Mouse (Mus musculus): Measurements from ENCODE around the gene Pcca. TPM values are rescaled to one million over a fixed set of nuclear protein-coding genes. Genes with fewer than 3 reads are reported as not detected.

The Pcca gene
- polyA plus RNA-seq, 1 experiment from 2014 or later = 27.7 TPM

GRCm38 (mm10) chr14:122875636-122876035 lies 341.5 kb downstream of the Pcca start:
- no peak overlapping the region for H3K4me2 ChIP-seq (ENCODE audit: low read depth, low read length)
- no peak overlapping the region for H3K4me3 ChIP-seq (ENCODE audit: low read depth, low read length)
- H3K9ac ChIP-seq (replicated peaks; ENCODE audit: low read depth, low read length) = no peak overlapping the region
- 48% methylated on average over 6 of the region's 6 CpGs for WGBS
- no peak overlapping the region for H3K27ac ChIP-seq (ENCODE audit: low read depth, low read length)
- H3K27me3 ChIP-seq (ENCODE audit: control insufficient read depth, insufficient read depth, low read length) = no peaks in the 10 kb centered on the region; the same call in 1 of the 2 replicates
- H3K36me3 ChIP-seq (ENCODE audit: control insufficient read depth, insufficient read depth, low read length) = no peaks in the 10 kb centered on the region
- H3K9me3 ChIP-seq (ENCODE audit: control insufficient read depth, low read length) = no peaks in the 10 kb centered on the region
- H3K4me1 ChIP-seq (ENCODE audit: control insufficient read depth, insufficient read depth, low read length) = peaks cover 11% of the 10 kb centered on the region; the same call in 1 of the 2 replicates
- ATAC-seq (ENCODE audit: low read depth) = peak; percentile 25; the same call in 1 of the 2 replicates

- Histone ChIP-seq H3K9me3 (ENCODE audit: control insufficient read depth, low read length) (no peaks in the 10 kb centered on the region), H3K36me3 (ENCODE audit: control insufficient read depth, insufficient read depth, low read length) (no peaks in the 10 kb centered on the region), H3K27me3 (ENCODE audit: control insufficient read depth, insufficient read depth, low read length) (no peaks in the 10 kb centered on the region; the same call in 1 of the 2 replicates), H3K27ac (ENCODE audit: low read depth, low read length) (no peak overlapping the region), H3K9ac (replicated peaks; ENCODE audit: low read depth, low read length) (no peak overlapping the region), H3K4me2 (ENCODE audit: low read depth, low read length) (no peak overlapping the region), H3K4me1 (ENCODE audit: control insufficient read depth, insufficient read depth, low read length) (peaks cover 11% of the 10 kb centered on the region; the same call in 1 of the 2 replicates), H3K4me3 (ENCODE audit: low read depth, low read length) (no peak overlapping the region)
- ATAC-seq (ENCODE audit: low read depth) = peak; percentile 94
- 2% methylated on average over 6 of the region's 6 CpGs for WGBS
Measured at GRCm38 (mm10) chr14:122876163-122876562, 342.0 kb downstream of the Pcca start.

- WGBS = 67% methylated on average over 7 of the region's 7 CpGs
- H3K36me3 ChIP-seq (ENCODE audit: control insufficient read depth, insufficient read depth, low read length) = no peaks in the 10 kb centered on the region
- H3K9me3 ChIP-seq (ENCODE audit: control insufficient read depth, low read length) = no peaks in the 10 kb centered on the region
- no peak overlapping the region for H3K27ac ChIP-seq (ENCODE audit: low read depth, low read length)
- H3K27me3 ChIP-seq (ENCODE audit: control insufficient read depth, insufficient read depth, low read length) = no peaks in the 10 kb centered on the region; the same call in 1 of the 2 replicates
- no peak overlapping the region; the same call in 1 of the 2 replicates for H3K4me2 ChIP-seq (ENCODE audit: low read depth, low read length)
- peaks cover 10% of the 10 kb centered on the region; the same call in 1 of the 2 replicates for H3K4me1 ChIP-seq (ENCODE audit: control insufficient read depth, insufficient read depth, low read length)
- H3K9ac ChIP-seq (replicated peaks; ENCODE audit: low read depth, low read length) = no peak overlapping the region
- ATAC-seq (ENCODE audit: low read depth) = no peak
- H3K4me3 ChIP-seq (ENCODE audit: low read depth, low read length) = no peak overlapping the region
Measured at GRCm38 (mm10) chr14:122876723-122877122, 342.6 kb downstream of the Pcca start.

DNA sequence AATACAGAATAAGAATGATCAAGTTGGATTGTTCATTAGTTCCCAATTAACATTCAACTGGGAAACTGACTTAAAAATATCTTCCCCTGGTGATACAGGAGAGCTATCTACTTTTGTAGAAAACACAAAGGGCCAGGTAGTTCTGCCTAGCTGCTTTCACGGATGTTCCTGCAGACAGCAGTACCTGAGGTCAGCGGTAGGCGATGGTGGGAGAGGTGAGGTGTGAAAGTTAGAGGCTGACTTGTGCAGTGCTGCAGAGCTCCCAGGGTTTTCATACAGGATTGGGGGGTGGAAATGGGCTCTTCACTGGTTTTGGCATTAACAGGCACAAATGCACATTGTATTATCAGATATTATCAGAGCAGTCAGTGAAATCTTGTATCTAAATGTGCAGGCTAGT lies 343.7 kb downstream of the Pcca start:
- Histone ChIP-seq H3K36me3 (ENCODE audit: control insufficient read depth, insufficient read depth, low read length) (no peaks in the 10 kb centered on the region), H3K9ac (replicated peaks; ENCODE audit: low read depth, low read length) (no peak overlapping the region), H3K27me3 (ENCODE audit: control insufficient read depth, insufficient read depth, low read length) (no peaks in the 10 kb centered on the region; the same call in 1 of the 2 replicates), H3K4me2 (ENCODE audit: low read depth, low read length) (no peak overlapping the region), H3K27ac (ENCODE audit: low read depth, low read length) (no peak overlapping the region), H3K9me3 (ENCODE audit: control insufficient read depth, low read length) (no peaks in the 10 kb centered on the region), H3K4me1 (ENCODE audit: control insufficient read depth, insufficient read depth, low read length) (peaks cover 5% of the 10 kb centered on the region; the same call in 1 of the 2 replicates), H3K4me3 (ENCODE audit: low read depth, low read length) (no peak overlapping the region)
- no peak for ATAC-seq (ENCODE audit: low read depth)
- 89% methylated on average over 3 of the region's 3 CpGs for WGBS

DNA sequence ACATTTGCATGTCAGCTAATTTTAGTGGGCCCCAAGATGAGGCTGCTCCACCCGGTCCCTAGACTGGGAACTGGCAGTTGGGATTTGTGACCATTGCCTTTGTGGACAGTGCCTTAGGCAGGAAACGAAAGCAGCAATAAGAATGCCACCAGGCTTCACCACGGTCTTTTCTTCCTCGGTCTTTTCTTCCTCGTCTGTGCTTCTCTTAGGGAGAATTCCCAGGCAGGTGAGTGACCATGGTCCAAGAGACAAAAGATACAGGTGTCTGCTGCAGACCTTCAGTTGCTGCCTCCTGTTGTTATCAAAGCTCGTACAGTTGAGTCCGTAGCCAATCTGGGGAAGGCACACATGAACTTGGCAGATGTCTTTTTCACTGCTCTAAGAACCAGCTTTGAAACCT lies 346.2 kb downstream of the Pcca start:
- Histone ChIP-seq H3K4me3 (ENCODE audit: low read depth, low read length) (no peak overlapping the region), H3K4me2 (ENCODE audit: low read depth, low read length) (no peak overlapping the region), H3K36me3 (ENCODE audit: control insufficient read depth, insufficient read depth, low read length) (no peaks in the 10 kb centered on the region), H3K9ac (replicated peaks; ENCODE audit: low read depth, low read length) (no peak overlapping the region), H3K9me3 (ENCODE audit: control insufficient read depth, low read length) (no peaks in the 10 kb centered on the region), H3K27me3 (ENCODE audit: control insufficient read depth, insufficient read depth, low read length) (no peaks in the 10 kb centered on the region), H3K4me1 (ENCODE audit: control insufficient read depth, insufficient read depth, low read length) (peaks cover 3% of the 10 kb centered on the region; the same call in 1 of the 2 replicates), H3K27ac (ENCODE audit: low read depth, low read length) (no peak overlapping the region)
- WGBS = 55% methylated on average over 7 of the region's 7 CpGs
- no peak for ATAC-seq (ENCODE audit: low read depth)

GRCm38 (mm10) chr14:122881699-122882098 lies 347.6 kb downstream of the Pcca start:
- no peak overlapping the region; the same call in 1 of the 2 replicates for H3K27ac ChIP-seq (ENCODE audit: low read depth, low read length)
- WGBS = 58% methylated on average over 2 of the region's 2 CpGs
- H3K4me1 ChIP-seq (ENCODE audit: control insufficient read depth, insufficient read depth, low read length) = peaks cover 3% of the 10 kb centered on the region; the same call in 1 of the 2 replicates
- ATAC-seq (ENCODE audit: low read depth) = no peak
- no peaks in the 10 kb centered on the region for H3K36me3 ChIP-seq (ENCODE audit: control insufficient read depth, insufficient read depth, low read length)
- no peak overlapping the region for H3K4me2 ChIP-seq (ENCODE audit: low read depth, low read length)
- H3K9ac ChIP-seq (replicated peaks; ENCODE audit: low read depth, low read length) = no peak overlapping the region
- no peak overlapping the region for H3K4me3 ChIP-seq (ENCODE audit: low read depth, low read length)
- no peaks in the 10 kb centered on the region for H3K9me3 ChIP-seq (ENCODE audit: control insufficient read depth, low read length)
- H3K27me3 ChIP-seq (ENCODE audit: control insufficient read depth, insufficient read depth, low read length) = no peaks in the 10 kb centered on the region

- Histone ChIP-seq H3K9ac (replicated peaks; ENCODE audit: low read depth, low read length) (no peak overlapping the region), H3K27ac (ENCODE audit: low read depth, low read length) (peak overlapping the region; percentile 2; the same call in 1 of the 2 replicates), H3K4me3 (ENCODE audit: low read depth, low read length) (no peak overlapping the region), H3K4me2 (ENCODE audit: low read depth, low read length) (no peak overlapping the region), H3K4me1 (ENCODE audit: control insufficient read depth, insufficient read depth, low read length) (peaks cover 3% of the 10 kb centered on the region; the same call in 1 of the 2 replicates), H3K9me3 (ENCODE audit: control insufficient read depth, low read length) (no peaks in the 10 kb centered on the region), H3K27me3 (ENCODE audit: control insufficient read depth, insufficient read depth, low read length) (no peaks in the 10 kb centered on the region), H3K36me3 (ENCODE audit: control insufficient read depth, insufficient read depth, low read length) (no peaks in the 10 kb centered on the region)
- 37% methylated on average over 9 of the region's 9 CpGs for WGBS
- peak; percentile 62 for ATAC-seq (ENCODE audit: low read depth)
Measured at GRCm38 (mm10) chr14:122882201-122882639, 348.1 kb downstream of the Pcca start.

GRCm38 (mm10) chr14:122882795-122883409 lies 348.8 kb downstream of the Pcca start:
- H3K36me3 ChIP-seq (ENCODE audit: control insufficient read depth, insufficient read depth, low read length) = no peaks in the 10 kb centered on the region
- ATAC-seq (ENCODE audit: low read depth) = peak; percentile 36; the same call in 1 of the 2 replicates

GRCm38 (mm10) chr14:122883410-122883806 lies 349.3 kb downstream of the Pcca start:
- peak; percentile 21; the same call in 1 of the 2 replicates for ATAC-seq (ENCODE audit: low read depth)
- 52% methylated on average over 4 of the region's 4 CpGs for WGBS
- Histone ChIP-seq H3K4me2 (ENCODE audit: low read depth, low read length) (no peak overlapping the region), H3K36me3 (ENCODE audit: control insufficient read depth, insufficient read depth, low read length) (no peaks in the 10 kb centered on the region), H3K27ac (ENCODE audit: low read depth, low read length) (no peak overlapping the region; the same call in 1 of the 2 replicates), H3K9me3 (ENCODE audit: control insufficient read depth, low read length) (no peaks in the 10 kb centered on the region), H3K27me3 (ENCODE audit: control insufficient read depth, insufficient read depth, low read length) (no peaks in the 10 kb centered on the region), H3K9ac (replicated peaks; ENCODE audit: low read depth, low read length) (no peak overlapping the region), H3K4me3 (ENCODE audit: low read depth, low read length) (no peak overlapping the region), H3K4me1 (ENCODE audit: control insufficient read depth, insufficient read depth, low read length) (peaks cover 3% of the 10 kb centered on the region; the same call in 1 of the 2 replicates)

More at GRCm38 (mm10) chr14:122882795-122883409, 348.8 kb downstream of the Pcca start:
- Histone ChIP-seq H3K4me2 (ENCODE audit: low read depth, low read length) (no peak overlapping the region), H3K4me3 (ENCODE audit: low read depth, low read length) (no peak overlapping the region), H3K9ac (replicated peaks; ENCODE audit: low read depth, low read length) (no peak overlapping the region), H3K4me1 (ENCODE audit: control insufficient read depth, insufficient read depth, low read length) (peaks cover 3% of the 10 kb centered on the region; the same call in 1 of the 2 replicates), H3K9me3 (ENCODE audit: control insufficient read depth, low read length) (no peaks in the 10 kb centered on the region), H3K27ac (ENCODE audit: low read depth, low read length) (no peak overlapping the region; the same call in 1 of the 2 replicates), H3K27me3 (ENCODE audit: control insufficient read depth, insufficient read depth, low read length) (no peaks in the 10 kb centered on the region)
- 52% methylated on average over 7 of the region's 7 CpGs for WGBS

All from neural tube, embryonic 14.5 days (tissue).